Mouse (Mus musculus): ENCODE measurements around the gene Zfp169.

DNA sequence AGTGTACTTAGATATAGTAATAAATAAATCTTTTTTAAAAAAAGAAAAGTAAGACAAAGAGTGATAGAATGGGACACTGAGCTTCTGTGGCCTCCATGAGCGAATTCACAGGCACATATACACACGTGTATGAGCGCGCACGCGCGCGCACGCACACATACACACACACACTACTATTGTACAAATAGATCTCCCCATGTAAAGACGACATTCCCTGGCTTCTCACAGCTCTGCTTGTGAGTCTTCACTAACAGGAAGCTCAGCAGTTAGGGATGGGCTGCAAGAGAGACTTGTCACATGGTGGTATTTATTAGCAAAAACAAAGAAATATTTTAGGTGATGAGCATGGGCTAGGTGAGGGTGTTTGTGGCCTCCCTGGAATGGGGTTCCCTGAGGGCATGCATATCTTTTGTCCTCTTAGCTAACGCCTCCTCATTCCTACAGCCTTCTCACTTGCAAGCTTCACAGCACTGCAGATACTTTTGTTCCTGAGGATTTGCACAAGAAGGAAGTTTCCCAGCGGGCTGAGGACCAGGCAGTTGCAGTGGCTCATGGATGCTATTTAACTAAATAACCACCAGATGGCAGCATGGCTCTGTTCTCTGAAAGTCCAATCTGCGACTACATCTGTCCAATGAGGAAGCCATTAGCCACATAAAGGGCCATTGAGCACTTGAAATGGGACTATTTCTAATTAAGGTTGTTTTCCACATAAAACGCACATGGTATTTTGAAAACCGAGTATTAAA lies 15.0 kb upstream of the Zfp169 start:
- peak; percentile 66; the same call in 1 of the 2 replicates for TF ChIP-seq CTCF (IDR thresholded peaks at IDR 0.05; ENCODE audit: extremely low read depth, insufficient read depth, insufficient read length, insufficient replicate concordance)
- no peak for TF ChIP-seq POLR2A (IDR thresholded peaks at IDR 0.05; ENCODE audit: low read depth, low read length)
